Mouse (Mus musculus) liver, postnatal 0 days (tissue): ENCODE measurements at regions not wholly inside any gene's neighbourhood (a gene's known extent, or its start where the extent isn't known, plus 50 kb on each side); places are given as distances from the start of the nearest gene placed in this dataset.

Source experiments
- ATAC-seq: fragments of 200-750 bp; cut with Nextera tagmentation; 2 replicates; pipeline ENCODE4 v1.8.0; 2017; ENCODE audit warnings: mild to moderate bottlenecking, moderate library complexity
- DNase-seq: peaks from one replicate; pipeline ENCODE4 v3.0.0-alpha.2; 2016
- H3K27ac ChIP-seq: fragments of 300-500 bp; sonication (generic); 2 replicates; pipeline ENCODE4 v1.5.1; 2014; ENCODE audit warnings: antibody characterized with exemption, moderate library complexity, mild to moderate bottlenecking, low read depth
- H3K27me3 ChIP-seq: fragments of 300-500 bp; sonication (generic); 2 replicates; pipeline ENCODE4 v1.6.1; 2014; ENCODE audit warnings: low read length, control low read depth, mixed read lengths; ENCODE audit not compliant: insufficient read depth
- H3K36me3 ChIP-seq: fragments of 300-500 bp; sonication (generic); replicated peaks from 2 replicates; pipeline ENCODE4 v1.6.1; 2014; ENCODE audit warnings: mild to moderate bottlenecking, control low read depth, low read length, moderate library complexity, mixed read lengths; ENCODE audit not compliant: insufficient read depth
- H3K4me1 ChIP-seq: fragments of 300-500 bp; sonication (generic); 2 replicates; pipeline ENCODE4 v1.6.1; 2014; ENCODE audit warnings: antibody characterized with exemption, mild to moderate bottlenecking, control low read depth; ENCODE audit not compliant: insufficient read depth
- H3K4me2 ChIP-seq: fragments of 300-500 bp; sonication (generic); 2 replicates; pipeline ENCODE4 v1.6.1; 2014; ENCODE audit warnings: low read depth, mild to moderate bottlenecking, low read length, moderate library complexity, mixed read lengths
- H3K4me3 ChIP-seq: fragments of 300-500 bp; sonication (generic); 2 replicates; pipeline ENCODE4 v1.5.1; 2014; ENCODE audit warnings: low read depth, low read length
- H3K9ac ChIP-seq: fragments of 300-500 bp; sonication (generic); replicated peaks from 2 replicates; pipeline ENCODE4 v1.6.1; 2014; ENCODE audit warnings: mild to moderate bottlenecking, moderate library complexity
- H3K9me3 ChIP-seq: fragments of 300-500 bp; sonication (generic); 2 replicates; pipeline ENCODE4 v1.6.1; 2016; ENCODE audit warnings: mild to moderate bottlenecking, control low read depth, low read length, mixed read lengths
- CTCF ChIP-seq: sonication (generic); IDR thresholded peaks from 2 replicates; pipeline ENCODE4 v1.5.1; 2016; ENCODE audit warnings: antibody characterized with exemption, low read depth
- EP300 ChIP-seq: IDR thresholded peaks from 2 replicates; pipeline ENCODE4 v1.6.1; 2016; ENCODE audit warnings: antibody characterized with exemption, low read depth, mild to moderate bottlenecking
- WGBS: fragments of 180-500 bp; shearing (Covaris S2); extraction: QIAGEN DNeasy Blood & Tissue Kit; methylation state at CpG from one replicate; pipeline ENCODE4 v1.1.7; 2014; ENCODE audit not compliant: insufficient replicate concordance; 5-methylcytosine and 5-hydroxymethylcytosine counted together

- no peak overlapping the region for H3K4me3 ChIP-seq
- H3K9me3 ChIP-seq = no peaks in the 10 kb centered on the region
- H3K9ac ChIP-seq = no peak overlapping the region
- 84% methylated on average over 9 of the region's 9 CpGs for WGBS
- no peak for DNase-seq
- H3K36me3 ChIP-seq = no peaks in the 10 kb centered on the region
- H3K4me1 ChIP-seq = 0 out of 2 replicates have a peak, but pooled peaks cover 7% of the 10 kb centered on the region
- TF ChIP-seq CTCF (no peak), EP300 (no peak)
- peaks cover 5% of the 10 kb centered on the region; the same call in 1 of the 2 replicates for H3K27me3 ChIP-seq
- ATAC-seq = no peak
- H3K27ac ChIP-seq = no peak overlapping the region
- H3K4me2 ChIP-seq = no peak overlapping the region
These were observed 59.8 kb upstream of the Spaca7 start for GRCm38 (mm10) chr8:12513042-12513441.

GRCm38 (mm10) chr8:12514138-12514537, 58.7 kb upstream of the Spaca7 start:
- Histone ChIP-seq H3K4me1 (0 out of 2 replicates have a peak, but pooled peaks cover 7% of the 10 kb centered on the region), H3K27ac (no peak overlapping the region), H3K27me3 (no peaks in the 10 kb centered on the region; the same call in 1 of the 2 replicates), H3K9ac (no peak overlapping the region), H3K36me3 (no peaks in the 10 kb centered on the region), H3K4me3 (no peak overlapping the region), H3K9me3 (peaks cover 4% of the 10 kb centered on the region), H3K4me2 (no peak overlapping the region)
- ATAC-seq (no peak), DNase-seq (no peak)
- TF ChIP-seq CTCF (no peak), EP300 (no peak)
- 42% methylated on average over 7 of the region's 7 CpGs for WGBS

GRCm38 (mm10) chr8:12521636-12522035, 51.2 kb upstream of the Spaca7 start:
- Histone ChIP-seq H3K36me3 (no peaks in the 10 kb centered on the region), H3K4me3 (no peak overlapping the region), H3K9me3 (peaks cover 8% of the 10 kb centered on the region), H3K4me2 (no peak overlapping the region), H3K4me1 (no peaks in the 10 kb centered on the region), H3K27me3 (peaks cover 6% of the 10 kb centered on the region; the same call in 1 of the 2 replicates), H3K9ac (no peak overlapping the region), H3K27ac (no peak overlapping the region)
- TF ChIP-seq CTCF = no peak
- TF ChIP-seq EP300 = no peak
- ATAC-seq = no peak
- DNase-seq = no peak
- WGBS = 59% methylated on average over 9 of the region's 9 CpGs
